In genomic region chr3:138515656-138516370, GRCm38 (mm10) we compare ENCODE assay signal across 9 mouse cellular contexts. TPM values are rescaled to one million over a fixed set of nuclear protein-coding genes. Genes with fewer than 3 reads are reported as not detected.
A peak's percentile ranks its signal among the peaks of the same experiment; 100 is the strongest.
DNase-seq lines count a peak whose midpoint lies in the region; ATAC-seq and TF ChIP-seq lines count a peak whose summit lies in the region.
"Had no signal": no experiment of that assay in that cellular context is flagged by ENCODE, and none has a peak within 500 bp of the region (broad histone marks: within the 10 kb centered on the region; RNA-seq: fewer than 3 reads in every experiment).

No protein-coding gene starts in this region.

- no peaks in the 10 kb centered on the region for H3K36me3 ChIP-seq in testis, adult 2 months (ENCODE audit: control insufficient read depth, insufficient read depth, low read length)
- H3K36me3 ChIP-seq in hindbrain, embryonic 13.5 days = no peaks in the 10 kb centered on the region
- H3K36me3 ChIP-seq in stomach, postnatal 0 days (ENCODE audit: control insufficient read depth, insufficient read depth, low read length) = no peaks in the 10 kb centered on the region
- H3K36me3 ChIP-seq: heart, embryonic 13.5 days had no signal

- no peak overlapping the region for H3K4me2 ChIP-seq in hindbrain, embryonic 13.5 days
- H3K4me2 ChIP-seq in stomach, postnatal 0 days (replicated peaks; ENCODE audit: low read depth) = no peak overlapping the region
- H3K4me2 ChIP-seq: heart, embryonic 13.5 days had no signal

- H3K9me3 ChIP-seq in hindbrain, embryonic 13.5 days = no peaks in the 10 kb centered on the region
- no peaks in the 10 kb centered on the region for H3K9me3 ChIP-seq in stomach, postnatal 0 days (ENCODE audit: control insufficient read depth, low read length)
- H3K9me3 ChIP-seq: heart, embryonic 13.5 days had no signal

- peaks cover 2% of the 10 kb centered on the region; the same call in 1 of the 2 replicates for H3K4me1 ChIP-seq in testis, adult 2 months (ENCODE audit: control insufficient read depth, insufficient read depth, low read length)
- peaks cover 7% of the 10 kb centered on the region for H3K4me1 ChIP-seq in hindbrain, embryonic 13.5 days (replicated peaks)
- no peaks in the 10 kb centered on the region for H3K4me1 ChIP-seq in stomach, postnatal 0 days (replicated peaks; ENCODE audit: control insufficient read depth, insufficient read depth)
- H3K4me1 ChIP-seq: heart, embryonic 13.5 days had no signal

- no peak for TF ChIP-seq POLR2A in testis, adult 2 months (IDR thresholded peaks at IDR 0.05; ENCODE audit: control insufficient read depth, low read depth, low read length)

- H3K4me3 ChIP-seq in testis, adult 2 months (ENCODE audit: control insufficient read depth, low read depth, low read length) = no peak overlapping the region
- H3K4me3 ChIP-seq in hindbrain, embryonic 13.5 days = no peak overlapping the region
- H3K4me3 ChIP-seq in stomach, postnatal 0 days (ENCODE audit: low read depth, low read length) = no peak overlapping the region
- H3K4me3 ChIP-seq in gastrocnemius, adult 2 months = no peak overlapping the region
- H3K4me3 ChIP-seq: heart, embryonic 13.5 days had no signal

- peak overlapping the region; percentile 65 for H3K27ac ChIP-seq in testis, adult 2 months (ENCODE audit: control insufficient read depth, insufficient read depth, low read depth, low read length)
- no peak overlapping the region for H3K27ac ChIP-seq in hindbrain, embryonic 13.5 days
- no peak overlapping the region for H3K27ac ChIP-seq in stomach, postnatal 0 days (replicated peaks)
- no peak overlapping the region for H3K27ac ChIP-seq in gastrocnemius, adult 2 months
- H3K27ac ChIP-seq: heart, embryonic 13.5 days had no signal

- H3K27me3 ChIP-seq in testis, adult 2 months (ENCODE audit: control insufficient read depth, insufficient read depth, low read length) = no peaks in the 10 kb centered on the region
- H3K27me3 ChIP-seq in hindbrain, embryonic 13.5 days = no peaks in the 10 kb centered on the region
- no peaks in the 10 kb centered on the region for H3K27me3 ChIP-seq in stomach, postnatal 0 days (ENCODE audit: control insufficient read depth, insufficient read depth, low read length)
- H3K27me3 ChIP-seq: heart, embryonic 13.5 days had no signal

- intact Hi-C loops in gastrocnemius, adult 2 months (cut with DNase I) = no loop called here

- 25% methylated on average over 10 of the region's 10 CpGs for WGBS in hindbrain, embryonic 13.5 days
- 45% methylated on average over 10 of the region's 10 CpGs for WGBS in stomach, postnatal 0 days

- no peak for TF ChIP-seq EP300 in stomach, postnatal 0 days (optimal IDR thresholded peaks at IDR 0.05)

- no peak overlapping the region for H3K9ac ChIP-seq in hindbrain, embryonic 13.5 days
- no peak overlapping the region for H3K9ac ChIP-seq in stomach, postnatal 0 days (ENCODE audit: low read length)
- H3K9ac ChIP-seq: heart, embryonic 13.5 days had no signal

- peak; percentile 65 for ATAC-seq in hindbrain, embryonic 13.5 days (ENCODE audit: low FRiP score)
- peak; percentile 84 for ATAC-seq in stomach, postnatal 0 days (ENCODE audit: low FRiP score, low TSS enrichment)

- peak; percentile 84 to 91 for DNase-seq in adrenal gland, adult (ENCODE audit: inconsistent age in 2 of 2, low spot score in 1 of 2)
- DNase-seq in adrenal gland, postnatal 4 days (ENCODE audit: low spot score in 2 of 2) = no peak
- DNase-seq in testis, postnatal 10 days (ENCODE audit: low spot score) = no peak
- DNase-seq in stomach, postnatal 0 days (ENCODE audit: low spot score) = peak; percentile 23
- no peak for DNase-seq in cerebellum, adult 11-12 months
- DNase-seq in gastrocnemius, adult 2 months = no peak

- no peak for TF ChIP-seq CTCF in testis, adult 2 months (IDR thresholded peaks at IDR 0.05; ENCODE audit: control insufficient read depth, insufficient read depth, insufficient replicate concordance, low read depth, low read length)
- TF ChIP-seq CTCF in stomach, postnatal 0 days (IDR thresholded peaks at IDR 0.05; ENCODE audit: low read depth) = no peak
- no peak for TF ChIP-seq CTCF in gastrocnemius, adult 2 months (IDR thresholded peaks at IDR 0.05)

RNA-seq across cellular contexts. Expression of gene Eif4e, which starts 10.2 kb away (rescaled TPM):
- 100 to 1,000 TPM; 176 to 182 TPM for total RNA-seq in adrenal gland, postnatal 4 days (2021)
- polyA plus RNA-seq in testis, adult 2 months (2012; rRNA removed) = 181 and 193 TPM in 2 replicates
- 317 and 323 TPM in 2 replicates for polyA plus RNA-seq in hindbrain, embryonic 13.5 days (2015; fragmentation: Nextera tagmentation; extraction: Ambion mirVana)
- 157 and 162 TPM in 2 replicates for polyA plus RNA-seq in stomach, postnatal 0 days (2015; fragmentation: Nextera tagmentation; extraction: Ambion mirVana)
- total RNA-seq in gastrocnemius, adult 2 months (2021) = 100 to 1,000 TPM; 128 to 156 TPM

RNA-seq across cellular contexts. Expression of gene Metap1, which starts 26.5 kb away (rescaled TPM):
- total RNA-seq in adrenal gland, postnatal 4 days (2021) = 10 to 100 TPM; 55.8 to 59.4 TPM
- 22.7 and 25.7 TPM in 2 replicates for polyA plus RNA-seq in testis, adult 2 months (2012; rRNA removed)
- 47.7 and 49.9 TPM in 2 replicates for polyA plus RNA-seq in hindbrain, embryonic 13.5 days (2015; fragmentation: Nextera tagmentation; extraction: Ambion mirVana)
- 33.9 and 34.1 TPM in 2 replicates for polyA plus RNA-seq in stomach, postnatal 0 days (2015; fragmentation: Nextera tagmentation; extraction: Ambion mirVana)
- 10 to 100 TPM; 44.7 to 49.3 TPM for total RNA-seq in gastrocnemius, adult 2 months (2021)

Comparison
In these comparisons a context has a peak if more than half of its experiments do, and no peak if none do; other contexts are left out.
1. DNase-seq: peak in adrenal gland, adult (2 of 2) and stomach, postnatal 0 days (single experiment); none in adrenal gland, postnatal 4 days (0 of 2), testis, postnatal 10 days (single experiment), cerebellum, adult 11-12 months (single experiment) and gastrocnemius, adult 2 months (single experiment).